Mouse (Mus musculus): ENCODE results near the gene Entpd7. TPM values are rescaled to one million over a fixed set of nuclear protein-coding genes. Genes with fewer than 3 reads are reported as not detected.

Gene Entpd7
- polyA plus RNA-seq, 1 experiment: 1.4 TPM

DNA sequence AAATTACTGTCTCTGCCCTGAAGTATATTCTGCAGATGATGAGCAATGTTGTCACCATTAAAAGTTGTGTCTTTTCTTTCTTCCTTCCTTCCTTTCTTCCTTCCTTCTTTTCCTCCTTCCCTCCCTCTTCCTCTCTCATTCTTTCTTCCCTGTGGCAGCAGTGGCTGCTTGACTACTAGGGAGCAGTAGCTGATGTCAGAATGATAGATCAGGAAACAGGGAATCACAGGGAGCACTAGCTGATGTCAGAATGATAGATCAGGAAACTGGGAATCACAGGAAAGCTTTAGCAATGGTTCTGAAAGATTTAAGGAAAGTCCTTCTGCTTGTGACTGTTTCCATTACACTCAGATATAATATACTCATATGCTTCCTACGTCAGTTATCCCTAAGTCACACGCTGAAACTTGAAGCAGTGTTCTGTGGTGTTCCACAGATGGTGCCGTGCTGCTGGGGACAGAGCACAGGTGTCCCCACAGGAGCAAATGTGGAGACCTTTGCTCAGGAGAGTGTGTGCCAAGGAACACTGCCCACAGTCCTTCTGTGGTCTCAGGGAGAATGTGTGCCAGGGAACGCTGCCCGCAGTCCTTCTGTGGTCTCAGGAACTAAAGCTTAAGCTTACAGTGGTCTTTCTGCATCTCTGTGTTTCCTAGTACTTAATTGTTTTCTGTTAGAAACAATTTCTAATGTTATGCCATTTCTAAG lies 8.3 kb downstream of the Entpd7 start:
- TF ChIP-seq GATA1 (IDR thresholded peaks at IDR 0.05; ENCODE audit: low read length): no peak

DNA sequence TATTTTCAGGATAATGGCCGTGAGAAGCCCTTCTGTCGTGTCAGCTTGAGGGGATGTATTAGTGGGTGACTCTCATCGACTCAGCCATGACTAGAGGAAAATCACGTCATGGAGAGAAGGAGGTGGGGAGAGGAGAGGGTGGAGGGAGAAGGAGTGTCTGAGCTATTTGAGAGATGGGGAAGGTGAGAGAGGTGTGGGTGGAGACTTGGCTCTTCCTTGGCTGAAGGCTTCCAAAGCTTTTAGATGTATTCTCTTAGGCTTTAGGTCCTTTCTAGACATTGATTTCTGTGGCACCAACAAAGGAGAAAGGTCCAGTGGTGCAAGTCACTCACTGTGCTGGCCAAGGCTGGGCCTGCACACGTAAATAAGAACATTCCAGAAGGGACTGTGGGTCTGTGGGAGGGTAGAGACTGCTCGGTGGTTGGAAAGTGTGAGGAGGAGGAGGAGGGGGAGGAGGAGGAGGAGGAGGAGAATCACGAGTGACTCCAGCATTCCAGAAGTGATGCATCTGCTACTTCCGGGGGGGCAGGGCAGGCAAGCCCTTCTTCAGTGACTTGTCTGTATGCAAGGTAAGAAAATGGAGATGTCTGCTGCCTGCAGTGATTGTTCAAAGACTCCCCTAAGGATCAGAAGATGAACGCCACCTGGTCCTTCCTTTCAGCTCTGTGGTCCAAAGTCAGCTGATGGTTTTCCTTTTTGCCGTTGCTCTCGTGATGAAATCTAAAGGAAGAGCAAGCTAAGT lies 9.7 kb downstream of the Entpd7 start:
- TF ChIP-seq GATA1 (IDR thresholded peaks at IDR 0.05; ENCODE audit: low read length): no peak

DNA sequence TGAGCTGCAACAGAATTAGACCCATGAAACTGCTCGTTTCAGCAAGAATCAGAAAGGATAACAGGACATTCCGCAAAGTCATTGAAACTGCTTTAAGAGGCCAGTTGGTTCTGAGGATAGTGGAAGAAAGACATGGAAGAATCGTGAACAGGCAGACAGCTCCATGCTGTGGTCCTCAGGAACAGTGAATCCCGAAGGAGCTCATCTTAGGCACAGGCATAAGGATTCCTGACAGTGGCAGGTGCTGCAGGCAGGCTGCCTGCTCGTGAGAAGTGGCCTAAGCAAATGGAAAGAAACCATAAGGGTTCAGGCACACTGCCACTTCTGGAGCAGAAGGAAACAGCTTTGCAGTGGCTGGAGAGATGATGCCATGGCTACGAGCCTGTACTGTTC lies 10.3 kb downstream of the Entpd7 start:
- no peak for TF ChIP-seq GATA1 (IDR thresholded peaks at IDR 0.05; ENCODE audit: low read length)

DNA sequence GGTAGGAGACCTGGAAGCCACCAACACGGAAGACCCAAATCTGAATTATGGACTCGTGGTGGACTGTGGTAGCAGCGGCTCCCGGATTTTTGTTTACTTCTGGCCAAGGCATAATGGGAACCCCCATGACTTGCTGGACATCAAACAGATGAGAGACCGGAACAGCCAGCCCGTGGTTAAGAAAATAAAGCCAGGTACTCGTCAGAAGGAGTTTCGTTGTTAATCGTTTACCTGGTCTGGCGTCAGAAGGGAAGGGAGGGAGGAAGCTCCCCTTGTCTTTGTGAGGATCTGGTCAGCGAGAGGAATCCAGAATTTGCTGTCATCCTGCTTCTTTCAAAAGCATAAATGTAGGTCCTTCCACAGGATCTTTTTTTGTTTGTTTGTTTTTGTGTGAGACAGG lies 14.7 kb downstream of the Entpd7 start:
- TF ChIP-seq GATA1 (IDR thresholded peaks at IDR 0.05; ENCODE audit: low read length): no peak

DNA sequence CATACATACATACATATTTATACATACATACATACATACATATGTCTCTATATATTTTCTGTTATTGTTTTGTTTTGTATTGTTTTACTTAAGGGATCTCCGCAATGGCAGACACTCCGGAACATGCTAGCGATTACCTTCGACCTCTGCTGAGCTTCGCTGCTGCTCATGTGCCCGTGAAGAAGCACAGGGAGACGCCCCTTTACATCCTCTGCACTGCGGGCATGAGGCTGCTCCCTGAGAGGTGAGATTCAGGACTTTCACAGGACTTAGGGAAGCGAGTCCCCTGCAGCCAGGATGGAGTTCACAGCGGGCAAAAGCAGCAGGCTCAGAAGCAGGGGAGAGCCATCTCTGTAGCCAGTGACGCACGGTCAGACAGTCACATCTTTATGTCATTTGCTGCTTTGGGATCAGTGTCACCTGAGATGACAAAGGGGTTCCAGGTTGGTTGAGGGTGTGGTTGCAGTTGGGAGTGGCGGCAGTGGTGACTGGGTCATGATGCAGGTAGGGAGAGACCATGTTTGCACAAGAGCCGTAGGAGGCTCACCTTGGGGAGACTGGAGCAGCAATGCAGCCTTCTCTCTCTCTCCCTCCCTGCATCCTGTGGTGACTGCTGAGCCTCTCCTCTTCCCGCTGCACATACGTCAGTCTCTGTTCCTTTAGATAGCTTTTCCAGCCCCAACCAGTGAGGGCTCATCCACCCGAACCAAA lies 15.5 kb downstream of the Entpd7 start:
- TF ChIP-seq GATA1 (IDR thresholded peaks at IDR 0.05; ENCODE audit: low read length): no peak

DNA sequence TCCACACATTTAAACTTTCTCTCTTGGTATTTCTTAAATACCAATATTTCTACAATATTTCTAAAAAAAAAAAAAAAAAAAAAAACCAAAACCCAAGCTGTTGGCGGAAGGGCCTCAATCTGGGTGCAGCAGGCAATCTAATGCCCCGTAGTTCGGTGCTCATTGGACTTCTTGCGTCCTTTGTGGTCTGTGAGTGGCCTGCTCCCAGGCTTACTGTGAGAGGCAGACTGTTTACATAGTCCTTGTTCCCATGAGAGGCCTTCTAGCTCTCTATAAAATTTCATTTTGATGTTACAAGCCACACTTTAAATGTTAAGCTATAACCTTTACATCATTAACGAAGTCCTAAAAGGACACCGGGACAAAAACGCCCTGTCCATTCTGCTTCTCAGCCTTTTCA lies 18.7 kb downstream of the Entpd7 start:
- TF ChIP-seq GATA1 (IDR thresholded peaks at IDR 0.05; ENCODE audit: low read length): no peak

DNA sequence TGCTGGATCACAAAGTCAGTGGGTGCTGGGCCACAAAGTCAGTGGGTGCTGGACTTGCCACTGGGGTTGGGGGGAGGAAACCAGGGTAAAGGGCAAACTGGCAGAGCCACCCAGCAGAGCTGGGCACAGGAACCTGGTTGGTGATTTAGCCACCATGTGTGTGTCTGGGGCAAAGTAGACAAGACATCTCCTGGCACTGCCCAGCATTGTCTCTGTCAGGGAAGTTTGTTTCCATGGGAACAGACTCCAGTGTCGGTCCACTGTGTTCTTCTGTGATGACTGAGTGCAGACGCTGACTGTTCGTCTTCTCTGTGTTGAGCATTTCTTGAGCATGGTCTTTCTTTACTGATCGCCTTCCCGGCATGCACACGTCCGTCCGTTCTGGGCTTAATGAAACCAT lies 19.8 kb downstream of the Entpd7 start:
- no peak for TF ChIP-seq GATA1 (IDR thresholded peaks at IDR 0.05; ENCODE audit: low read length)

DNA sequence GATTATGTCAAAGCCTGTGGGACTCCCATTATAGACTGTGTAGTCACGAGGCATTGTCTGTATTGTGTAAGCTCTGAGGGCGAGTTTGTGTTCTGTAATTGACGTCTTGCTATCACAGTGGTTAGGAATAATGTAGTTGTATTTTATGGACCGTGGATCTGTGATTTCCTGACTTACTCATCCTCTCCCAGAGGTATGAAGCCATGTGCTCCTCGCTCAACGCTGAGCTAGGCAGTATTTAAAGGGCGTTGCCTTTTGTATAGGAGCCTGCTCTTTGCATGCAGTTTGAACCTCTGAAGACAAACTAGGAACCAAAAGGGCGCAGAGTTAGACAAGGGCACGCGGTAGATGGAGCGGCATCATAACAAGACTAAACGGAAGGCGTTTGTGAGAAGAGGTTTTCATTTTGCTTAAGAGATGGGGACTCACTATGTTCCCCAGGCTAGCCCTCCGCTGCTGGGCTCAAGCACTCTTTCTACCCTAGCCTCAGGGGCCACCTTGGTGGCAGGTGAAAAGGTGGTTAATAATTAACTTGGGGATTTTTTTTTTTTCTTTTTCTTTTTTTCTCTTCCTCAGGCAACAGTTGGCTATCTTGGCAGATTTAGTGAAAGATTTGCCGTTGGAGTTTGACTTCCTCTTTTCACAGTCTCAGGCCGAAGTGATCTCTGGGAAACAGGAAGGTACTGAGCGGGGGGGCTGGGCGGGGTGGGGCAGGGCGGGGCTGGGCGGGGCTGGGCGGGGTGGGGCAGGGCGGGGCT lies 21.9 kb downstream of the Entpd7 start:
- TF ChIP-seq GATA1 (IDR thresholded peaks at IDR 0.05; ENCODE audit: low read length): no peak

DNA sequence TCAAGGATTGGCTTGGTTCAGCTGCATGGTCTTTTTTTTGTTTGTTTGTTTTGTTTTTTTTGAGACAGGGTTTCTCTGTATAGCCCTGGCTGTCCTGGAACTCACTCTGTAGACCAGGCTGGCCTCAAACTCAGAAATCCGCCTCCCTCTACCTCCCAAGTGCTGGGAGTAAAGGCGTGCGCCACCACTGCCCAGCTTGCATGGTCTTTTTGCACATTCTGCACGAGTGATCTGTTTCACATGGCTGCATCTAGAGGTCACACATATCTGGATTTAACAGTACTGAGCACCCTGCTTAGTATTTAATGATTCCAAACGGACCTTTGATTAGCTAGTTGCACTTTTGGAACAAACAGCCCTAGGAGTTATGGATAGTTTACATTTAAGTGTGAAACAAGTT lies 22.5 kb downstream of the Entpd7 start:
- TF ChIP-seq GATA1 (IDR thresholded peaks at IDR 0.05; ENCODE audit: low read length): no peak

DNA sequence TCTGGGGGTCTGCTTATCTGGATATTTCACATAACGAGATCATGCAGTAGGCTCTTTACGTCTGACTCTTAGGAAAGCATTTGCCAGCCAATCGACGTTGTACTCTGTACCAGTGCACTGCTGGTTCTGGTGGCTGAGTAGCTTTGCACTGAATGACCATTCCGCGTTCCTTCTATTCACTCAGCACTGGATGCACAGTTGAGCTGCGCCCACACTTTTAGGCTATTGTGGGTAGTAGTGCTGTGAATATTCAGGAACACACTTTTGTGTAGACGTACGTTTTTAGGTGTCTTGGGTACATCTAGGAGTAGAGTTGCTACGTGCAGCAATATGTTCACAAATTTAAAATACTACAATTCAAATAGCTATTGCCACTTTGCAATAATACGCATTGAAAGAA lies 30.6 kb downstream of the Entpd7 start:
- TF ChIP-seq GATA1 (IDR thresholded peaks at IDR 0.05; ENCODE audit: low read length): no peak

DNA sequence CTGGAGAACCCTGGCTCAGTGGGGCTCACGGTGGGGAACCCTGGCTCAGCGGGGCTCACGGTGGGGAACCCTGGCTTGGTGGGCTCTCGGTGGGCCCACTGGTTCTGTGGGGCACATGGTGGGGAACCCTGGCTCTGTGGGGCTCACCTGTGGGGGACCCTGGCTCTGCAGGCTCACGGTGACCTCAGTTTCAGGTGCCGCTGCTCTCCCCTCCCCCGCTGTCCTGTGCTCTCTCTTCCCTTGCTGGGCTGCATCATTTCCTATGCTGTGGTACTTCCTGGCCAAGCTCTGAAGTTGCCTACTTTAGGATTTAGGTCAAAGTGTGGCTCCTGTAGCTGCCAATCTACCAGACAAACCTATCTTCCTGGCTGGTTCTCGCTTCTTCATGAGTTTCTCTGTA lies 33.4 kb downstream of the Entpd7 start:
- no peak for TF ChIP-seq GATA1 (IDR thresholded peaks at IDR 0.05; ENCODE audit: low read length)

DNA sequence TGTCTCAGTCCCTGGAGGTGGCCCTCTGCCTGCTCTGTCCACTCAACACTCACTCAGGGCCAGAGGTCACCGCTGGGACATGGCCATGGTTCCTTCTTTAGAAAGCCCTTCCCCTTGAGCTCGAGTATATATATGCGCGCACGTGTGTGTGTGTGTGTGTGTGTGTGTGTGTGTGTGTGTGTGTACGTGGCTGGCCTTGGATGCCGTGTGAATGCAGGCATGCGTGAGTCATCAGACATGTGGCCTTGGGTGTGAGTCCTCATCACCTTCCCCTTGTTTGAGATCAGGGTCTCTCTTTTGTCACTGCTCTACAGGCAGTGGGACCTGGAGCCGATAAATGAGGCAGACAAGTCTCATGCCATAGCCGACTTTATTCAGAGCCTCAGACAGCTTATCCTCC lies 34.0 kb downstream of the Entpd7 start:
- no peak for TF ChIP-seq GATA1 (IDR thresholded peaks at IDR 0.05; ENCODE audit: low read length)

DNA sequence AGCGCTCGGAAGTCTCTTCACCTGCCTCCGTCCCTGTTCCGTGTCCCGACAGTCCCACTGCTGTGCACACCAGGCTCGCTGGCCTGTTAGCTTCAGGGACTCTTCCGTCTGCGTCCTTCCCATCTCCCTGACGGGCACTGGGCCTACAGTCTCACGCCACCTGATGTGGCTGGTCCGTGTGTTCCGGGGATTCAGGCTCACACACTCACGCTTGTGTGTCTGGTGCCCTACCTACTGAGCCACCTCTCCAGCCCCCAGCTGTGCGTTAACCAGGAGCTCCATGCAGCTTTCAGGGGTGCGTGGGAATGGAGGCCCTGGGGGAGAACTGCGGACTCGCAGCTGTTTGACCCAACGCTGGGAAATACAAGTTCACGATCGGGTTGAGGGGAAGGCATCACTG lies 34.7 kb downstream of the Entpd7 start:
- no peak for TF ChIP-seq GATA1 (IDR thresholded peaks at IDR 0.05; ENCODE audit: low read length)

DNA sequence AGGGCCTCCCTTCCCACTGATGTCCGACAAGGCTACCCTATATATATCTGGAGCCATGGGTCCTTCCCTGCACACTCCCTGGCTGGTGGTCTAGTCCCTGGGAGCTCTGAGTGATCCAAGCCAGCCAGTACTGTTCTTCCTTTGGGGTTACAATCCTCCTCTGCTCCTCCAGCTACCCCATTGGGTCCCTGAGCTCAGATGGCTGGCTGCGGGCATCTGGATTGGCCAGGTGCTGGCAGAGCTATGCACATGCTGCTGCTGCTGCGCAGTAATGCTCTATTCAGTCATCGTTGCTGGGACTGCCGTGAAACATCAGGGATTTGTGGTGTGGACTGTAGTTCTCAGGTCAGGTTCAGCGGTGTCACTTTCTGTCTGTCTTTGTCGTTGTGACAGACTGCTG lies 35.3 kb downstream of the Entpd7 start:
- no peak for TF ChIP-seq GATA1 (IDR thresholded peaks at IDR 0.05; ENCODE audit: low read length)

DNA sequence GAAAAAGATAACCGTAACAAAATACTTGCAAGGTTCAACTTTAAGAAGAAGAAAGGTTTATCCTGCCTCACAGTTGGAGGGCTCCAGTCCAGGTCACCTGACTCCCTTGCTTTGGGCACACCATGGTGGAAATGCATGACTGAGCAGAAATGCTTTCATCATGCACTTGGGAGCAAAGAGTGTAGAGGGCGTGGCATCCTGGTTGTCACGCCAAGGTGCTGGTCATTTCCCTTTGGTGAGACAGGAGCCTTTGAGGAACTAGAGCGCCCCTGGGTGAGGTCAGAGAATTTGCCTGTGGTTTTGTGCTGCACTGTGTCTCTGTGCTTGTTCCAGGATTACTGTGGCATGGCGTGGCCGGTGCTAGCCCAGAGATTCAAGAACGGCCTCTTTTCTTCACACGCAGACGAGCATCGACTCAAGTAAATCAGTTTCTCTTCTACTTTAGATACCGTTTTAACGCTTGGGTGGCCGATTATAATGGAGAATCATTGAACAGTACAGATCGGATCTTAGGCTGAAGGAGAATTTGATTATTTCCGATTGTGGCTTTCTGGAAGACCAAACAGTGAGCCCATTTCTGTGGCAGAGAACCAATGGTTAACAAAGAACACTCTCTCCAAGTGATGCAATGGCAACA lies 37.2 kb downstream of the Entpd7 start:
- TF ChIP-seq GATA1 (IDR thresholded peaks at IDR 0.05; ENCODE audit: low read length): no peak
